Mouse (Mus musculus) embryonic facial prominence, embryonic 15.5 days (tissue): ENCODE data around the gene Nacad. TPM values are rescaled to one million over a fixed set of nuclear protein-coding genes. Genes with fewer than 3 reads are reported as not detected.
"Not testable (repeated sequence)": the region's sequence is repeated elsewhere in the genome, so short reads cannot be mapped to it uniquely, and the experiment has no call there.

Source experiments
- ATAC-seq: fragments of 200-750 bp; cut with Nextera tagmentation; 2 replicates; pipeline ENCODE4 v1.8.0; 2017; ENCODE audit warnings: low read depth, moderate TSS enrichment; ENCODE audit not compliant: insufficient number of reproducible peaks, low FRiP score, low TSS enrichment
- H3K27ac ChIP-seq: fragments of 300-500 bp; sonication (generic); replicated peaks from 2 replicates; pipeline ENCODE4 v1.5.1; 2015; ENCODE audit warnings: mild to moderate bottlenecking, inconsistent platforms
- H3K27me3 ChIP-seq: fragments of 300-500 bp; sonication (generic); 2 replicates; pipeline ENCODE4 v1.6.1; 2015; ENCODE audit warnings: inconsistent platforms
- H3K36me3 ChIP-seq: fragments of 300-500 bp; sonication (generic); 2 replicates; pipeline ENCODE4 v1.6.1; 2015; ENCODE audit warnings: mild to moderate bottlenecking, inconsistent platforms
- H3K4me1 ChIP-seq: fragments of 300-500 bp; sonication (generic); 2 replicates; pipeline ENCODE4 v1.6.1; 2015; ENCODE audit warnings: inconsistent platforms
- H3K4me2 ChIP-seq: fragments of 300-500 bp; sonication (generic); replicated peaks from 2 replicates; pipeline ENCODE4 v1.6.1; 2015; ENCODE audit warnings: mild to moderate bottlenecking, inconsistent platforms
- H3K4me3 ChIP-seq: fragments of 300-500 bp; sonication (generic); replicated peaks from 2 replicates; pipeline ENCODE4 v1.5.1; 2015; ENCODE audit warnings: mild to moderate bottlenecking, inconsistent platforms
- H3K9ac ChIP-seq: fragments of 300-500 bp; sonication (generic); 2 replicates; pipeline ENCODE4 v1.6.1; 2015; ENCODE audit warnings: inconsistent platforms
- H3K9me3 ChIP-seq: fragments of 300-500 bp; sonication (generic); replicated peaks from 2 replicates; pipeline ENCODE4 v1.6.1; 2016; ENCODE audit warnings: inconsistent platforms
- WGBS: fragments of 180-500 bp; shearing (Covaris S2); methylation state at CpG from one replicate; pipeline ENCODE4 v1.1.7; 2015; 5-methylcytosine and 5-hydroxymethylcytosine counted together
- polyA plus RNA-seq: library from polyadenylated mRNA; unstranded; fragments of >200 nt; fragmentation: Nextera tagmentation; extraction: Ambion mirVana; gene quantifications from 2 replicates; pipeline ENCODE4 v1.2.1, GENCODE M21; 2015

Gene Nacad
- polyA plus RNA-seq, result 2.2 and 3.5 TPM in 2 replicates

DNA sequence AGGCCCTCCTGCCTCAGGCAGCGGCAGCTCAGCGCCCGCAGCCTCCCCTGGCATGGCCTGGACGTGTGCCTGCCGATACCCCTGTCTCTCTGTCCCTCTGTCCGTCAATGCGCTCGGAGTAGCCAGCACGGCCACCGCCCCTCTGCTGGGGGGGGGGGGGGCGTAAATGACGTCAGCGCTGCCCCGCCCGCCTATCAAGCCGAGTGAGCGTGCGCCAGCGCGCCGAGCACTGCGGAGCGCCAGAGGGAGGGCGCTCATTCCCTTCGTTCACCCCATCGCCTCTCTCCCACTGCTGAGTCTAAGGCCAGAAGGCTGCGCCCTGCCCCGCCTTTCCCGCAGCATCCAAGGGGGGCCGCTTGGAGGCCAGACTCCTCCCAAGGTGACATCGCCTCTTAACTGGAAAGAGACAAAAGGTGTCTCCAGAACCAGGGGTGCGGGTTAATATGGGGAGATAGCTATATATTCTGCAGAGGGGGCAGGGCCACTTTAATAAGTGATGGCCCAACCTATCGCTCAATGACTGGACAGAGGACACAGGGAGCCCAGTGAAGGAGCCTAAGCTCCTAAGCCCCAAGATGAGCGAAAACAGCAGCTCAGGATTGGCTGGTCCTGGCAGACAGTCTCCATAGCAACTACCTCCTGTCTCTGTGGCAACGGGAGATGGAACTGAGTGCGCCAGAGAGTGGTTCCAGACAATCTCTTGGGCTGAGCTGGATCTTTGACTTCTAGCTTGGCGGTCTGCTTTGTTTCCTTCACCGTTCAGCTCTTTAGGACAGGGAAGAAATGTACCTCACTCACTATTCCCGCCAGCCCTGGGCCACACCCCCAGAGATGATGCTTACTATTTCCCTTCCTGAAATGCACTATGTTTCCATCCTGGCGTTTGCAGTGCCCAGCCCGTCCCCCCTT, at the start of gene Nacad:
Gene Nacad (minus strand): TSS at position 563 of the 909 bp plus-strand sequence.
- peak; percentile 51 for ATAC-seq
- Histone ChIP-seq H3K27ac (0 out of 2 replicates have a peak within 1 kb of the TSS, but pooled peaks have one; percentile 11), H3K9me3 (no peaks in the 10 kb centered on the region), H3K4me3 (peak within 1 kb of the TSS; percentile 41), H3K27me3 (peaks cover 34% of the 10 kb centered on the region), H3K36me3 (peaks cover 3% of the 10 kb centered on the region; the same call in 1 of the 2 replicates), H3K4me2 (peak within 1 kb of the TSS; percentile 65), H3K4me1 (peaks cover 28% of the 10 kb centered on the region), H3K9ac (peak within 1 kb of the TSS; percentile 23; the same call in 1 of the 2 replicates)
- 5% methylated on average over 37 of the region's 41 CpGs for WGBS

DNA sequence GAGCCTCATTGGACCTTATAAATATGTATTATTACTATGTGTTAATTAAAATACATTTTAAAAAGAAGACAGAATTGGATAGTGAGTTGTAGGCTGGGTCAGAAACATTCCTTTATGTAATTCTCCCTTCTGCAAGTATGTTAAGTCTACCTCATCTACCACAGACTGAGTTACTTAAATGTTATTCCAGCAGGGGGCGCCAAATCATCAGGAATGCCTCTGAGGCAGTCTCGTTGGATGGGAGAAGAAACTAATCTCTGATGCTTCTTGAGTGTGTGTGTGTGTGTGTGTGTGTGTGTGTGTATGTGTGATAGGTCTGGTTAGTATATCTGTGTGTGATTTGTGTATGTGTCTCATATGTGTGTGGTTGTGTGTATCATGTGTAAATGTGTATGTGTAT, 49.0 kb upstream of the Nacad start:
- Histone ChIP-seq H3K9me3 (no peaks in the 10 kb centered on the region), H3K4me2 (no peak overlapping the region), H3K4me1 (peaks cover 12% of the 10 kb centered on the region), H3K4me3 (no peak overlapping the region), H3K27ac (no peak overlapping the region), H3K27me3 (0 out of 2 replicates have a peak, but pooled peaks cover 5% of the 10 kb centered on the region), H3K36me3 (no peaks in the 10 kb centered on the region), H3K9ac (no peak overlapping the region)
- 0% methylated on average over 2 of the region's 2 CpGs for WGBS
- peak; percentile 36; the same call in 1 of the 2 replicates for ATAC-seq

- H3K9me3 ChIP-seq, H3K4me1 ChIP-seq, H3K36me3 ChIP-seq, H3K27ac ChIP-seq, H3K27me3 ChIP-seq, H3K4me2 ChIP-seq, H3K4me3 ChIP-seq, ATAC-seq, H3K9ac ChIP-seq: not testable (repeated sequence)
- WGBS, result 68% methylated on average over 3 of the region's 3 CpGs
Observed at GRCm38 (mm10) chr11:6652978-6653377, 47.1 kb upstream of the Nacad start.

GRCm38 (mm10) chr11:6650519-6650918, 44.7 kb upstream of the Nacad start:
- Histone ChIP-seq H3K4me2 (no peak overlapping the region), H3K4me1 (no peaks in the 10 kb centered on the region), H3K9me3 (no peaks in the 10 kb centered on the region), H3K27ac (no peak overlapping the region), H3K36me3 (no peaks in the 10 kb centered on the region), H3K27me3 (no peaks in the 10 kb centered on the region), H3K9ac (no peak overlapping the region), H3K4me3 (no peak overlapping the region)
- 69% methylated on average over 7 of the region's 7 CpGs for WGBS
- no peak for ATAC-seq

DNA sequence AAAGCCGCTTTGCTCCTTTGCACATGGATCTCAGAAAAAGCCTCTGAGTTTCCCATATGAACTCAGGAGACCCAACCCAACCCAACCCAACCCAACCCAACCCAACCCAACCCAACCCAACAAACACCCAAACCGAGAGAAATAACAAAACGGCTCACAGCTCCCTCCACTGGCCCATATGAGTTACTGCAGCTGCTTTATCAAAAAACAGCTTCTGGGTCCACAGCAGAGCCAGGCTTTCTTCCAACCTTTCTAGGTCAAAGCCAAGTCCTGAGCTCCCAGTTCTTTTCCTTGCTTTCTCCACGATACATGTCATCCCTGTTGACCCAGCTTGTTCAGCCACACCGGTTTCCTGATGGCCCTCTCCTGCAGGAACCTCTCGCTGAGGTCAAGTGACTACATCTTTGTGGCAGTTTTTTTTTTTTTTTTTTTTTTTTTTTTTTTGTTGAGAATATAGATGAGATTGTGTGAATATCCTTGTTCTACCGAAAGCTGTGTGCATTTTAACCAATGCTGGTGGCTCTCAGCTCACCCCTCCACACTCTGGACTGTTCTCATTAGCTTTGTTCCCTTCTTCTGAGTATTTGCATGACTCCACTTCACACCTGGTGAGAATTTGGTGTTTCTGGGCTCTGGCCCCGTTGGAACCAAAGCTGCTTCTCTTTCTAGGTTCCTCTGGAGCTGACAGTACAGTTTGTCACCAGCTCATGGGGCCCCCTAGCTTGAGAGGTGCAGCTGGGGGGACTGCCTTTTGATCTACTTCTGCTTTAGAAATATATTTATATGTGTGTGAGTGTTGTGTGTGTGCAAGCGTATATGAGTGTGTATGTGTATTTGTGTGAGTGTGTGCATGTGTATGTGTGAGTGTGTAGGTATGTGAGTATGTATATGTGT, 42.2 kb upstream of the Nacad start:
- WGBS, result 60% methylated on average over 9 of the region's 9 CpGs
- Histone ChIP-seq H3K27me3 (no peaks in the 10 kb centered on the region), H3K4me1 (no peaks in the 10 kb centered on the region), H3K36me3 (no peaks in the 10 kb centered on the region), H3K9me3 (no peaks in the 10 kb centered on the region), H3K27ac (no peak overlapping the region), H3K4me3 (no peak overlapping the region), H3K9ac (no peak overlapping the region), H3K4me2 (no peak overlapping the region)
- ATAC-seq, result no peak

- no peak overlapping the region for H3K4me2 ChIP-seq
- H3K27ac ChIP-seq, result no peak overlapping the region
- no peak overlapping the region for H3K4me3 ChIP-seq
- no peak for ATAC-seq
- no peak overlapping the region for H3K9ac ChIP-seq
- no peaks in the 10 kb centered on the region for H3K4me1 ChIP-seq
- H3K9me3 ChIP-seq, result no peaks in the 10 kb centered on the region
- 75% methylated on average over 6 of the region's 6 CpGs for WGBS
- H3K27me3 ChIP-seq, result no peaks in the 10 kb centered on the region
- no peaks in the 10 kb centered on the region for H3K36me3 ChIP-seq
Observed at GRCm38 (mm10) chr11:6644566-6644965, 38.7 kb upstream of the Nacad start.

DNA sequence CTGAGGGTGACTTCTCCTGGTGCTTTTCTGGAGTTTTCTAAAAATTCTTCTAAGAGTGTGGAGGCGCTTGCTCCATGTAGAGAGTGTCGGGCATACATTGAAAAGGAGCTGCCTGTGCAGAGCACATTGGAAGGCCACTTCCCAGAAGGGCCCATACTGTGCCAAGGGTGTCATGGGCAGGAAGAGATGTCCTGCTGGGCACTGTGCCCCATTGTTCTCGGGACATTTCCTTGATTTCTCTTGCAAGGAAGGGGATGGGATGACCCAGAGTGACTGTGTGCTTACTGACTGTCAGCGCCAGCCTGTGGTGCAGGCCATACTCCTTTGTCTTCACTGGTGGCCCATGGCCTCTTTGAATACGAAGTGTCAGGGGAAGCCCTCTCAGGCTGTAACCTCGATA, 33.2 kb upstream of the Nacad start:
- no peak for ATAC-seq
- H3K9me3 ChIP-seq, result no peaks in the 10 kb centered on the region
- no peaks in the 10 kb centered on the region for H3K36me3 ChIP-seq
- 78% methylated on average over 6 of the region's 6 CpGs for WGBS
- H3K27ac ChIP-seq, result no peak overlapping the region
- no peak overlapping the region for H3K4me2 ChIP-seq
- H3K9ac ChIP-seq, result no peak overlapping the region
- no peaks in the 10 kb centered on the region for H3K27me3 ChIP-seq
- H3K4me3 ChIP-seq, result no peak overlapping the region
- no peaks in the 10 kb centered on the region for H3K4me1 ChIP-seq

DNA sequence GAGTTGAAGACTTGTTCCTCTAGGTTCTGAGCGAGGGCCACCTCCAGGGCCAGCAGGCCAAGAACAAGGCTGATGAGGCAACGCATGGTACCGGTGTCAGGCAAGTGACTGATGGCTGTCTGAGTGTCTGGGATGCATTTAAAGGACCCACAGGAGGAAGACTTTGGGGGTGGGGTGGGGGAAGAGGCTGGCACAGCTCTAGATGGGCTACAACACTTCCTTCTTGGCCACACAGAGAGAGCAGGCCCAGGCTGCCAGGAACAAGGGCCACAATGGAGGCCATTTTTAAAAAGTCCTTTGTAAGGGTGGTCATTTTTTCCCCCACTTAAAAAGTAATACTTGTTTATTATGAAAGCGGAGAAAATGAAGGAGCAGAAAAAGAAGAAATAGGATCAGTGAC, 32.7 kb upstream of the Nacad start, which contains the start of gene Wap:
Gene Wap (minus strand): TSS at position 101 of the 400 bp plus-strand sequence.
- no peak within 1 kb of the TSS for H3K27ac ChIP-seq
- WGBS, result 89% methylated on average over 4 of the region's 4 CpGs
- H3K27me3 ChIP-seq, result no peaks in the 10 kb centered on the region

GRCm38 (mm10) chr11:6636150-6636549, 30.3 kb upstream of the Nacad start:
- WGBS, result 75% methylated on average over 8 of the region's 8 CpGs
- Histone ChIP-seq H3K9me3 (no peaks in the 10 kb centered on the region), H3K27ac (no peak overlapping the region), H3K36me3 (no peaks in the 10 kb centered on the region), H3K4me2 (no peak overlapping the region), H3K27me3 (no peaks in the 10 kb centered on the region), H3K4me1 (no peaks in the 10 kb centered on the region), H3K9ac (no peak overlapping the region), H3K4me3 (no peak overlapping the region)
- ATAC-seq, result no peak

More for the DNA sequence above, 32.7 kb upstream of the Nacad start, which contains the start of gene Wap:
- Histone ChIP-seq H3K36me3 (no peaks in the 10 kb centered on the region), H3K4me1 (no peaks in the 10 kb centered on the region), H3K4me3 (no peak within 1 kb of the TSS), H3K9me3 (no peaks in the 10 kb centered on the region), H3K4me2 (no peak within 1 kb of the TSS), H3K9ac (no peak within 1 kb of the TSS)
- no peak for ATAC-seq

DNA sequence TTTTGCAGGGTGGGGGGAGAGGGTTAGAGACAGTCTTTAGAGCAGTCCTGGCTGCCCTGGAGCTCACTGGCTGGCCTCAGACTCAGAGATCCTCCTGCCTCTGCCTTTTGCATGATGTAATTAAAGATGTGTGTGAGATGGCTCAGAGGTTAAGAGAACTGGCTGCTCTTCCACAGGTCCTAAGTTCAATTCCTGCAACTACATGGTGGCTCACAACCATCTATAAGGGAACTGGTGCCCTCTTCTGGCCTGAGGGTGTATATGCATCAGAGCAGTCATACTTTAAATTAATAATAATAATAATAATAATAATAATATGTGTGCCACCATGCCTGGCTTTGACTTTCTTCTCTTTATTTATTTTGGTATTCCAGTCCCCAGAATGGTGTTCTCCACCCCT, 23.8 kb upstream of the Nacad start:
- Histone ChIP-seq H3K9ac (no peak overlapping the region), H3K4me1 (peaks cover 10% of the 10 kb centered on the region), H3K27me3 (no peaks in the 10 kb centered on the region), H3K36me3 (no peaks in the 10 kb centered on the region), H3K4me2 (no peak overlapping the region), H3K9me3 (no peaks in the 10 kb centered on the region), H3K27ac (no peak overlapping the region), H3K4me3 (no peak overlapping the region)
- ATAC-seq, result no peak

GRCm38 (mm10) chr11:6628568-6628967, 22.7 kb upstream of the Nacad start:
- no peak overlapping the region for H3K27ac ChIP-seq
- peaks cover 20% of the 10 kb centered on the region for H3K4me1 ChIP-seq
- H3K36me3 ChIP-seq, result peaks cover 5% of the 10 kb centered on the region
- 28% methylated on average over 4 of the region's 4 CpGs for WGBS
- ATAC-seq, result no peak
- no peak overlapping the region for H3K4me3 ChIP-seq
- H3K27me3 ChIP-seq, result no peaks in the 10 kb centered on the region
- no peaks in the 10 kb centered on the region for H3K9me3 ChIP-seq
- no peak overlapping the region for H3K4me2 ChIP-seq
- H3K9ac ChIP-seq, result no peak overlapping the region
